Mouse (Mus musculus): ENCODE results near the gene Rcsd1. TPM values are rescaled to one million over a fixed set of nuclear protein-coding genes. Genes with fewer than 3 reads are reported as not detected.

The Rcsd1 gene
- polyA plus RNA-seq, 1 experiment from 2014 or later = 11.2 TPM

- peaks cover 65% of the 10 kb centered on the region for H3K27me3 ChIP-seq (ENCODE audit: insufficient read depth, poor library complexity, severe bottlenecking)
- H3K27ac ChIP-seq = no peak overlapping the region
- H3K9me3 ChIP-seq = no peaks in the 10 kb centered on the region
- no peaks in the 10 kb centered on the region for H3K36me3 ChIP-seq
- H3K4me1 ChIP-seq (replicated peaks) = peaks cover 21% of the 10 kb centered on the region
- 32% methylated on average over 9 of the region's 9 CpGs for WGBS
- DNase-seq (ENCODE audit: low spot score) = no peak
- H3K4me3 ChIP-seq = peak overlapping the region; percentile 71; the same call in 1 of the 2 replicates
Measured at GRCm38 (mm10) chr1:165708686-165709380, 724 bp downstream of the Rcsd1 start.

- WGBS = under 1% methylated on average over 46 of the region's 47 CpGs
- Histone ChIP-seq H3K36me3 (no peaks in the 10 kb centered on the region), H3K27ac (peak overlapping the region; percentile 84), H3K27me3 (ENCODE audit: insufficient read depth, poor library complexity, severe bottlenecking) (peaks cover 66% of the 10 kb centered on the region), H3K9me3 (no peaks in the 10 kb centered on the region), H3K4me3 (peak overlapping the region; percentile 71), H3K4me1 (replicated peaks) (peaks cover 25% of the 10 kb centered on the region)
- peak; percentile 60 for DNase-seq (ENCODE audit: low spot score)
Measured at GRCm38 (mm10) chr1:165707640-165708322, 1.8 kb downstream of the Rcsd1 start.

- 17% methylated on average over 10 of the region's 10 CpGs for whole genome bisulfite sequencing
- peak overlapping the region; percentile 84; the same call in 1 of the 2 replicates for H3K27ac ChIP-seq
- H3K27me3 ChIP-seq (ENCODE audit: insufficient read depth, poor library complexity, severe bottlenecking) = peaks cover 66% of the 10 kb centered on the region
- H3K9me3 ChIP-seq = no peaks in the 10 kb centered on the region
- H3K4me1 ChIP-seq (replicated peaks) = peaks cover 31% of the 10 kb centered on the region
- H3K4me3 ChIP-seq = peak overlapping the region; percentile 71
- no peaks in the 10 kb centered on the region for H3K36me3 ChIP-seq
- no peak for DNase-seq (ENCODE audit: low spot score)
Measured at GRCm38 (mm10) chr1:165707241-165707639, 2.3 kb downstream of the Rcsd1 start.

- no peak overlapping the region for H3K27ac ChIP-seq
- H3K4me3 ChIP-seq = peak overlapping the region; percentile 71; the same call in 1 of the 2 replicates
- 71% methylated on average over 4 of the region's 4 CpGs for WGBS
- no peaks in the 10 kb centered on the region for H3K36me3 ChIP-seq
- DNase-seq (ENCODE audit: low spot score) = no peak
- peaks cover 38% of the 10 kb centered on the region for H3K4me1 ChIP-seq (replicated peaks)
- H3K27me3 ChIP-seq (ENCODE audit: insufficient read depth, poor library complexity, severe bottlenecking) = peaks cover 66% of the 10 kb centered on the region
- H3K9me3 ChIP-seq = no peaks in the 10 kb centered on the region
Measured at GRCm38 (mm10) chr1:165706492-165706891, 3.1 kb downstream of the Rcsd1 start.

GRCm38 (mm10) chr1:165705868-165706348, 3.6 kb downstream of the Rcsd1 start:
- Histone ChIP-seq H3K27ac (no peak overlapping the region), H3K4me1 (replicated peaks) (peaks cover 44% of the 10 kb centered on the region), H3K27me3 (ENCODE audit: insufficient read depth, poor library complexity, severe bottlenecking) (peaks cover 67% of the 10 kb centered on the region), H3K9me3 (no peaks in the 10 kb centered on the region), H3K36me3 (no peaks in the 10 kb centered on the region), H3K4me3 (no peak overlapping the region)
- 86% methylated on average over 7 of the region's 7 CpGs for WGBS
- DNase-seq (ENCODE audit: low spot score) = no peak

- peaks cover 50% of the 10 kb centered on the region for H3K4me1 ChIP-seq (replicated peaks)
- H3K4me3 ChIP-seq = no peak overlapping the region
- 79% methylated on average over 6 of the region's 6 CpGs for WGBS
- DNase-seq (ENCODE audit: low spot score) = no peak
- no peaks in the 10 kb centered on the region for H3K36me3 ChIP-seq
- no peaks in the 10 kb centered on the region for H3K9me3 ChIP-seq
- H3K27ac ChIP-seq = no peak overlapping the region
- H3K27me3 ChIP-seq (ENCODE audit: insufficient read depth, poor library complexity, severe bottlenecking) = peaks cover 70% of the 10 kb centered on the region
Measured at GRCm38 (mm10) chr1:165705368-165705767, 4.2 kb downstream of the Rcsd1 start.

- H3K4me3 ChIP-seq = no peak overlapping the region
- peaks cover 67% of the 10 kb centered on the region for H3K27me3 ChIP-seq (ENCODE audit: insufficient read depth, poor library complexity, severe bottlenecking)
- DNase-seq (ENCODE audit: low spot score) = no peak
- no peaks in the 10 kb centered on the region for H3K9me3 ChIP-seq
- H3K36me3 ChIP-seq = no peaks in the 10 kb centered on the region
- H3K27ac ChIP-seq = no peak overlapping the region
- H3K4me1 ChIP-seq (replicated peaks) = peaks cover 52% of the 10 kb centered on the region
- WGBS = 83% methylated on average over 3 of the region's 3 CpGs
Measured at GRCm38 (mm10) chr1:165704841-165705240, 4.7 kb downstream of the Rcsd1 start.

- Histone ChIP-seq H3K4me1 (replicated peaks) (peaks cover 35% of the 10 kb centered on the region), H3K27ac (peak overlapping the region; percentile 73), H3K27me3 (ENCODE audit: insufficient read depth, poor library complexity, severe bottlenecking) (peaks cover 44% of the 10 kb centered on the region), H3K4me3 (peak overlapping the region; percentile 35), H3K9me3 (no peaks in the 10 kb centered on the region), H3K36me3 (no peaks in the 10 kb centered on the region)
- DNase-seq (ENCODE audit: low spot score) = peak; percentile 59
- WGBS = 15% methylated on average over 19 of the region's 19 CpGs
Measured at GRCm38 (mm10) chr1:165702221-165703031, 7.1 kb downstream of the Rcsd1 start.

GRCm38 (mm10) chr1:165701562-165701961, 8.0 kb downstream of the Rcsd1 start:
- no peak overlapping the region for H3K27ac ChIP-seq
- no peaks in the 10 kb centered on the region for H3K36me3 ChIP-seq
- H3K4me1 ChIP-seq (replicated peaks) = peaks cover 31% of the 10 kb centered on the region
- DNase-seq (ENCODE audit: low spot score) = no peak
- no peaks in the 10 kb centered on the region for H3K9me3 ChIP-seq
- WGBS = 70% methylated on average over 9 of the region's 9 CpGs
- H3K4me3 ChIP-seq = no peak overlapping the region
- peaks cover 36% of the 10 kb centered on the region for H3K27me3 ChIP-seq (ENCODE audit: insufficient read depth, poor library complexity, severe bottlenecking)

- no peaks in the 10 kb centered on the region for H3K9me3 ChIP-seq
- H3K27me3 ChIP-seq (ENCODE audit: insufficient read depth, poor library complexity, severe bottlenecking) = peaks cover 30% of the 10 kb centered on the region
- no peaks in the 10 kb centered on the region for H3K36me3 ChIP-seq
- peaks cover 31% of the 10 kb centered on the region for H3K4me1 ChIP-seq (replicated peaks)
- H3K27ac ChIP-seq = no peak overlapping the region
- 71% methylated on average over 6 of the region's 6 CpGs for WGBS
- no peak for DNase-seq (ENCODE audit: low spot score)
- no peak overlapping the region for H3K4me3 ChIP-seq
Measured at GRCm38 (mm10) chr1:165700933-165701518, 8.5 kb downstream of the Rcsd1 start.

GRCm38 (mm10) chr1:165700376-165700815, 9.2 kb downstream of the Rcsd1 start:
- H3K9me3 ChIP-seq = no peaks in the 10 kb centered on the region
- H3K27ac ChIP-seq = no peak overlapping the region
- no peak overlapping the region for H3K4me3 ChIP-seq
- H3K36me3 ChIP-seq = no peaks in the 10 kb centered on the region
- peaks cover 35% of the 10 kb centered on the region for H3K4me1 ChIP-seq (replicated peaks)
- H3K27me3 ChIP-seq (ENCODE audit: insufficient read depth, poor library complexity, severe bottlenecking) = peaks cover 24% of the 10 kb centered on the region
- DNase-seq (ENCODE audit: low spot score) = no peak
- 65% methylated on average over 7 of the region's 7 CpGs for WGBS

GRCm38 (mm10) chr1:165697701-165698100, 11.9 kb downstream of the Rcsd1 start:
- 85% methylated on average over 8 of the region's 8 CpGs for WGBS
- H3K27me3 ChIP-seq (ENCODE audit: insufficient read depth, poor library complexity, severe bottlenecking) = peaks cover 8% of the 10 kb centered on the region; the same call in 1 of the 2 replicates
- peaks cover 50% of the 10 kb centered on the region for H3K4me1 ChIP-seq (replicated peaks)
- no peak for DNase-seq (ENCODE audit: low spot score)
- no peak overlapping the region for H3K4me3 ChIP-seq
- no peak overlapping the region for H3K27ac ChIP-seq
- H3K36me3 ChIP-seq = no peaks in the 10 kb centered on the region
- H3K9me3 ChIP-seq = no peaks in the 10 kb centered on the region
